Mouse (Mus musculus) forebrain, embryonic 14.5 days (tissue): Measurements from ENCODE around the gene Hoga1. TPM values are rescaled to one million over a fixed set of nuclear protein-coding genes. Genes with fewer than 3 reads are reported as not detected.

Experiments
- ATAC-seq: fragments of 200-750 bp; cut with Nextera tagmentation; 2 replicates; pipeline ENCODE4 v1.8.0; 2017; ENCODE audit warnings: mild to moderate bottlenecking, moderate library complexity
- DNase-seq: peaks from one replicate; pipeline ENCODE4 v3.0.0-alpha.2; 2015; ENCODE audit warnings: low spot score
- H3K27ac ChIP-seq: fragments of 300-500 bp; sonication (generic); 2 replicates; pipeline ENCODE4 v1.5.1; 2014; ENCODE audit warnings: low read depth, mild to moderate bottlenecking, control low read depth, low read length, moderate library complexity
- H3K27me3 ChIP-seq: fragments of 300-500 bp; sonication (generic); replicated peaks from 2 replicates; pipeline ENCODE4 v1.6.1; 2014; ENCODE audit warnings: low read length, control low read depth, mixed read lengths; ENCODE audit not compliant: control insufficient read depth, insufficient read depth
- H3K36me3 ChIP-seq: fragments of 300-500 bp; sonication (generic); 2 replicates; pipeline ENCODE4 v1.6.1; 2014; ENCODE audit warnings: low read length, control low read depth; ENCODE audit not compliant: control insufficient read depth, insufficient read depth
- H3K4me1 ChIP-seq: fragments of 300-500 bp; sonication (generic); 2 replicates; pipeline ENCODE4 v1.6.1; 2014; ENCODE audit warnings: antibody characterized with exemption, low read length, control low read depth; ENCODE audit not compliant: control insufficient read depth, insufficient read depth
- H3K4me2 ChIP-seq: fragments of 300-500 bp; sonication (generic); 2 replicates; pipeline ENCODE4 v1.6.1; 2014; ENCODE audit warnings: mild to moderate bottlenecking, control low read depth, low read length
- H3K4me3 ChIP-seq: fragments of 300-500 bp; sonication (generic); 2 replicates; pipeline ENCODE4 v1.5.1; 2014; ENCODE audit warnings: low read depth, low read length, control low read depth
- H3K9ac ChIP-seq: fragments of 300-500 bp; sonication (generic); 2 replicates; pipeline ENCODE4 v1.6.1; 2014; ENCODE audit warnings: mild to moderate bottlenecking, low read length, control low read depth, moderate library complexity
- H3K9me3 ChIP-seq: fragments of 300-500 bp; sonication (generic); replicated peaks from 2 replicates; pipeline ENCODE4 v1.6.1; 2016; ENCODE audit warnings: low read length, control low read depth, mixed read lengths; ENCODE audit not compliant: control insufficient read depth
- WGBS: fragments of 180-500 bp; shearing (Covaris S2); extraction: QIAGEN DNeasy Blood & Tissue Kit; methylation state at CpG from one replicate; pipeline ENCODE4 v1.1.7; 2014; 5-methylcytosine and 5-hydroxymethylcytosine counted together
- polyA plus RNA-seq: library from polyadenylated mRNA; unstranded; fragments of >200 nt; fragmentation: Nextera tagmentation; extraction: Ambion mirVana; gene quantifications from 2 replicates; pipeline ENCODE4 v1.2.1, GENCODE M21; 2014

Gene Hoga1
- 0.76 and 0.90 TPM in 2 replicates for polyA plus RNA-seq

DNA sequence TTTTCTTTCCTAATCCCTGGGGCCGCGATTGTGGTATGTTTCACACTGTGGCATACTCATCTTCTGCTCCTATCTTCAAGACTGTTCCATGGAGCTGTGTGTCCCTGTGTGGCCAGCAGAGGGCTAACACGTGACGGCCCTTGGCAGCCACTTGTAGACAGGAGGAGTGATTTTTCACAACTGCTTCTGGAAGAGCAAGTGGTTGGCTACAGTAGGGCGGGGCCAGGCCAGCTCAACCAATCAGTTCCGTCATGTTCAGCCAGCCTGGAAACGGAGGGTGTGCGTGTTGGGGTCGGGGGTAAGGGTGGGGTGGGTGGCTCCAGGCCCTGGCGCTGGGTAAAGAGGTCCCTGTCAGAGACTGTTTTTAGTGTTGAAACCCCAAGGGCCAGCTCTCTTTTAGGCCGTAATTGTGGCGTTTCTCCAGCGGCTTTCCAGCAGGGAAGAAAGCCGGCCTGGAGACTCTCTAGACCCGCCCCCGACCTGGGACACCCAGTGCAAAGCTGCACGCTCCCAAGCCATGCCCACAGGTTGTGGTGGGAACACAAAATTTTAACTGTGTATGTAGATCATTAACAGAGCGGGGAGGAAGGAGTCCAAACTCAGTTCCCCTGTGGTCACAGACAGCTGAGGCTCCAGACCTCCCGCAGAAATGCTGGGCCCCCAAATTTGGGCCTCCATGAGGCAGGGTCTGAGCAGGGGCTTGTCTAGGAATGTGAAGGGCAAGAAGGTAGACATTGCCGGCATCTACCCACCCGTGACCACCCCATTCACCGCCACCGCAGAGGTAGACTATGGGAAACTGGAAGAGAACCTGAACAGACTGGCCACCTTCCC is at the start of gene Hoga1:
Gene Hoga1 (plus strand): TSS at position 342 of the 834 bp plus-strand sequence.
- DNase-seq (peak; percentile 80), ATAC-seq (peak; percentile 88)
- Histone ChIP-seq H3K27me3 (no peaks in the 10 kb centered on the region), H3K4me1 (no peaks in the 10 kb centered on the region), H3K4me3 (peak within 1 kb of the TSS; percentile 19; the same call in 1 of the 2 replicates), H3K36me3 (no peaks in the 10 kb centered on the region), H3K9me3 (no peaks in the 10 kb centered on the region), H3K27ac (no peak within 1 kb of the TSS), H3K4me2 (peak within 1 kb of the TSS; percentile 42), H3K9ac (peak within 1 kb of the TSS; percentile 37; the same call in 1 of the 2 replicates)
- 24% methylated on average over 23 of the region's 23 CpGs for WGBS

DNA sequence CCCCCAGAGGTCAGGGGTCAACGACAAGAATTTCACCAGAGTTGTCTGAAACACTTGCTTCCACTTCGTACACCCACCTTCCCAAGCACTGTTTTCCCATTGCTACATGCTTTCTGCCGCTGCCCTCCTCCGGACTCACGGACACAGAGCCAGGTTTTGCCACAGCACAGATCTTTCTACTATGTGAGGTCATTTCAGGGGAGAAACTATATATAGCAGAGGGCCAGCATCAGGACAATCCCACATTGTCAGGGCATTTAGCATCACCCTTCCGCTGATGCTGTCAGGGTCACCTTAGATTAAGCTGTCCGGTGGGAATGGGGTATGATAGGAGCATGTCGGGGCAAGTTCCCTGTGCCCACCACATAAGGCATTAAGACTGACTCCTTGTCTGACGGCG is 48.3 kb upstream of the Hoga1 start:
- DNase-seq (no peak), ATAC-seq (no peak)
- Histone ChIP-seq H3K27ac (no peak overlapping the region), H3K4me2 (no peak overlapping the region), H3K4me3 (no peak overlapping the region), H3K4me1 (no peaks in the 10 kb centered on the region), H3K27me3 (no peaks in the 10 kb centered on the region), H3K36me3 (no peaks in the 10 kb centered on the region), H3K9me3 (no peaks in the 10 kb centered on the region), H3K9ac (no peak overlapping the region)
- WGBS = 91% methylated on average over 10 of the region's 10 CpGs

DNA sequence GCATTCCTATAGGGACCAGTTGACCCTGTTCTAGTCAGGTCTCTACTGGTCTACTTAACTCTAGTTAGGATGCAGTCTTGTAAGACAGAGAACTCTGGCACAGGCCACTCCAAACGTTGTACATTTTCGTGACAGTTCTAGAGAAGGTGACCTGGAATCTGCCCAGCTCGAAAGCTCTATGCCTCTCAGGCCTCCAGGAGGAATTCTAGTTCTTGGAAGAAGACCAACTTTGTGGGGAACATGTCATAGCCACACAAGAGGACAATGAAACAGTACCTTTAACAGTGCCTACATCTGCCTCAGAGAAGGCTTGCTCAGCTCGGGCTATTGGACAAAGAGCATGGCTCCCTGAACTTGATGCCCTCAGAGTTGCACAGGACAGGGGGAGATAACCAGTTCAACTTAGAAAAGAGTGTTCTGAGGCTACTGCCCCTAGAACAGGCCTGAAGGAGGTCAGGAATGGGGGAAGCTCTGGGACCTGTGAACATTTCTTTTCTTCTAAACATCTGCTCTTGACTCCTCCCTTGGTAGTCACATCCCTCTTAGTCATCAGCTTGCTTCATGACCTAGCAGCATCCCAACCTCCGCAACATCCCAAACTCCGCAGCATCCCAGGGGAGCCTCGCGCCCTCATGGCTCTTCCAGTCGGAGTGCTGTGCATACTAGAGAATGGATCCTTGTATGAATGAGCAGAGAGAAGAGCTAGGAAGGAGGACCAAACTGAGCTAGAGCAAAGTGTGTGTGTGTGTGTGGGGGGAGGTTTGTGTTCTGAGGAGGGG is 46.5 kb upstream of the Hoga1 start:
- DNase-seq = no peak
- H3K9me3 ChIP-seq = no peaks in the 10 kb centered on the region
- no peaks in the 10 kb centered on the region for H3K36me3 ChIP-seq
- H3K27me3 ChIP-seq = no peaks in the 10 kb centered on the region
- ATAC-seq = no peak
- WGBS = 90% methylated on average over 9 of the region's 9 CpGs
- no peak overlapping the region for H3K4me2 ChIP-seq
- H3K4me1 ChIP-seq = no peaks in the 10 kb centered on the region
- no peak overlapping the region for H3K27ac ChIP-seq
- no peak overlapping the region for H3K9ac ChIP-seq
- H3K4me3 ChIP-seq = no peak overlapping the region

DNA sequence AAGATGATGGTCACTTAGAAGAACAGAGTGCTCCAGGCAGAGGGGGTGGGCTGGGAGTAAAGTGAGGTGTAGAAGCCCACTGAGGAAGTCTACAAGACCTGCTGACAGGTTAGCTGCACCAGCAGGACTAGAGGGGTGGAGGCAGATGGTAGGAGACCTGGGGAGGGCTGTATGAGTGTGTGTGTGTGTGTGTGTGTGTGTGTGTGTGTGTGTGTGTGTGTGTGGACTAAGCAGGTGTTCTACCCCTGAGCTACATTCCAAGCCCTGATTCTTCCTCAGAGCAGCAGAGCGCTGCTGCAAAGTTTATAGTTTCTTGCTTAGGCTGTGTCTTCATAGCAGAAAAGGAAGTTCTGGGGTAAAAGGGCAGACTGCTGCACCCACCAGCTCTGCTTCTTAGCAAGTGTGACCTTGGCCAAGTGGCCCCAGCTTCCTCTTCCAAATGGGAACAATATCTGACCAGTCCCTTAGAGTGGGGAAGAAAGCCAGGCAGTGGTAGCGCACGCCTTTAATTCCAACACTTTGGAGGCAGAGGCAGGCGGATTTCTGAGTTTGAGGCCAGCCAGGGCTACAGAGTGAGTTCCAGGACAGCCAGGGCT is 45.6 kb upstream of the Hoga1 start:
- WGBS = 96% methylated on average over 4 of the region's 4 CpGs
- H3K27ac ChIP-seq = no peak overlapping the region
- no peaks in the 10 kb centered on the region for H3K9me3 ChIP-seq
- ATAC-seq = no peak
- no peaks in the 10 kb centered on the region for H3K4me1 ChIP-seq
- H3K27me3 ChIP-seq = no peaks in the 10 kb centered on the region
- H3K9ac ChIP-seq = no peak overlapping the region
- no peak for DNase-seq
- no peak overlapping the region for H3K4me2 ChIP-seq
- no peaks in the 10 kb centered on the region for H3K36me3 ChIP-seq
- no peak overlapping the region for H3K4me3 ChIP-seq

DNA sequence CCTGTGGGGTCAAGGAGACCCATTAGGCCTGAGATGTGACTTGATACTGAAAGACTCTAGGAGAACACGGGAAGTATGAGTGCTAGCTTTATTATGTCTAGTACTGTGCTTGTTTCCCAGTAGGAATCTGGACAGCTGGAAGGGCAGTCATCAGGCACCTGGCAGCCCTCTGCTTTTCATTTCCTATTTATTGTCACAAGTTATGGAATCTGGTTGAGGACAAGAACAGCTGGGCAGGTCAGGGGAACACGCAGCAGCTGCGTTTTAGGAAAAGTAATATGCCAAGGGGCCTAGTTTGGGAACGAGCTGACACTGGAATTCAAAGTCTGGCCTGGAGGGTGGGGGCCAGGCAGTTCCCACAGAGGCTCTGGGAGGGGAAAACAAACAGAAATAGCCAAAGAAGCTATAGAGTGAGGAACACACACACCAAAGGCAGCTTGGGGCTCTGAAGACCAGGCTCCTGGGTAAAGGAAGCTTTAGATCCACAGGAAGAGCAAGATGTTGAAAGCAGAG is 44.9 kb upstream of the Hoga1 start:
- Histone ChIP-seq H3K9ac (no peak overlapping the region), H3K27ac (no peak overlapping the region), H3K36me3 (no peaks in the 10 kb centered on the region), H3K4me3 (no peak overlapping the region), H3K9me3 (no peaks in the 10 kb centered on the region), H3K4me2 (no peak overlapping the region), H3K4me1 (no peaks in the 10 kb centered on the region), H3K27me3 (no peaks in the 10 kb centered on the region)
- ATAC-seq (no peak), DNase-seq (no peak)
- 83% methylated on average over 4 of the region's 4 CpGs for WGBS

DNA sequence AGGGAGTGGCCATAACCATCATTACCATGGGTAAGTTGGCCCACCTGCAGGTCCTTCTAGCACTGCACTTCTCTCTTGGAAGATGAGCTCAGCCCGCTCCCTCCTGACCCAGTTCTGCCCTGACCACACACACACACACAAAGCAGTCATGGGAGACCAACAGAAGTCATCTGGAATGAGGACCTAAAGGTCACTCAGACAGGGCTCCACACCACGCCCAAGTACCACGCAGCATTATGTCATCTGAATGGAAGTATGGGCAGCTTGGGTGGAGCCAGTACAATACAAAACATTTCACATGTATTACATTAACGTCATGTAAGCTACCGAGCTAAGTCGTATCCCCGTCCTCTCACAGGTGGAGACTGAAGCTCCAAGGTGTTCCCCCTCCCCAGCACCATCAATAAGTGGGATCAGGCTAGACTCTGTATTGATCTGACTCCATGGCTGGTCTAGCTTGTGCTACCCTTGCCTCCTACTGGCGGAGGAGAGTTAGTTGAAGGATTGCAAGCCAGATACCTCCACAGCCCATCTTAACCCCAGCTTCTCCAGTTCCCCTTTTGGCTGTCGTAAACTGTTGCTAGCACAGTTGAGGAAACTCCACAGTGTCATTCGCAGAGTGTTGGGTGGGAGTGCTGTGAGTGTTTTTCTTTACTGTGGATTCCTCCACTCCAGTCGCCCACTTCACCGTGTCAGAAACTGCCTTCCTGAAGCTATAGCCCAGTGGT is 44.0 kb upstream of the Hoga1 start:
- ATAC-seq = no peak

DNA sequence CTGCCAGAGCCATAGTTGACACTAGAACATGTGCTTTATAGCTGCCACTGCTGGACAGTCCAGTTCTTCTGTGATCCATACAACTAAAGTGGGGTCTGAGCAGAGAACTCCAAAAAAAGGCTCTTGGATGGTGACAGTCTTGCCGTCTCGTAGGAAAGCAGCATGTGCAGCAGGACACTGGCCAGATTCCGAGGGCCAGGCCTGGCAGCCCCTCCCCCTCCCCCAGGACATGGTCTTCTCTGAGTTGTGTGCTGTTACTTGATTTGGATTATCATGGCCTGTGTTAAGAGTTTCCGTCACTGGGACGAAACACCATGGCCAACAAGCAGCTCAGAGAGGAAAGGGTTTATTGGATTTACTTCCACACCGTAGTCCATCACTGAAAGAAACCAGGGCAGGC is 41.2 kb upstream of the Hoga1 start:
- Histone ChIP-seq H3K27ac (no peak overlapping the region), H3K4me2 (no peak overlapping the region), H3K36me3 (no peaks in the 10 kb centered on the region), H3K4me3 (no peak overlapping the region), H3K9ac (no peak overlapping the region), H3K4me1 (no peaks in the 10 kb centered on the region), H3K9me3 (no peaks in the 10 kb centered on the region), H3K27me3 (no peaks in the 10 kb centered on the region)
- no peak for DNase-seq
- ATAC-seq = no peak
- WGBS = 77% methylated on average over 6 of the region's 6 CpGs

More for the DNA sequence above, 44.0 kb upstream of the Hoga1 start:
- Histone ChIP-seq H3K9me3 (no peaks in the 10 kb centered on the region), H3K27me3 (no peaks in the 10 kb centered on the region), H3K36me3 (no peaks in the 10 kb centered on the region), H3K9ac (no peak overlapping the region), H3K4me2 (no peak overlapping the region), H3K4me3 (no peak overlapping the region), H3K4me1 (no peaks in the 10 kb centered on the region), H3K27ac (0 out of 2 replicates have a peak overlapping the region, but pooled peaks have one; percentile 4)
- DNase-seq = no peak
- 90% methylated on average over 12 of the region's 12 CpGs for WGBS

DNA sequence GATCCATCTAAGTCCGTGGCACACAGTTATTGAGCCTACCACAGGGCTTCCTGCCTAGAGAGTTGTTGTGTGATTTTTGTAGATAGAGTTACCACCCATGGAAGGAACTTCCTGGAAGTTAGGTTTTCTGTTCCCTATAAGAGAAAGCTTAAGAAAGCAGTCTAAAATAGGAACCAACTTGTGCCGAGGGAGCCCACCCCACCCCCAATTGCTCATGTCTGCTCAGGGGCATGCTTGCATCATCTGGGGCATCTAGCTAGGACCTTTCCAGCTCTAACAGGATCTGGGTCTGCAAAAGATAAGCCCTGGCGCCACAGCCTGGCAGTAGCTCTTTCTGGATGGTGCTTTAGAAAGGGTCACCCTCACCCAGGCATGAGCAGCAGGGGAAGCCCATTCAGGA is 39.8 kb upstream of the Hoga1 start:
- Histone ChIP-seq H3K27ac (no peak overlapping the region), H3K27me3 (no peaks in the 10 kb centered on the region), H3K4me2 (no peak overlapping the region), H3K36me3 (no peaks in the 10 kb centered on the region), H3K4me1 (no peaks in the 10 kb centered on the region), H3K4me3 (no peak overlapping the region), H3K9ac (no peak overlapping the region), H3K9me3 (no peaks in the 10 kb centered on the region)
- no peak for DNase-seq
- ATAC-seq = no peak
- WGBS = 82% methylated on average over 3 of the region's 3 CpGs
